Mouse (Mus musculus): ENCODE measurements around the gene Ptpn1. TPM values are rescaled to one million over a fixed set of nuclear protein-coding genes. Genes with fewer than 3 reads are reported as not detected.

The Ptpn1 gene
- polyA plus RNA-seq, 1 experiment from 2014 or later: 45.5 TPM

DNA sequence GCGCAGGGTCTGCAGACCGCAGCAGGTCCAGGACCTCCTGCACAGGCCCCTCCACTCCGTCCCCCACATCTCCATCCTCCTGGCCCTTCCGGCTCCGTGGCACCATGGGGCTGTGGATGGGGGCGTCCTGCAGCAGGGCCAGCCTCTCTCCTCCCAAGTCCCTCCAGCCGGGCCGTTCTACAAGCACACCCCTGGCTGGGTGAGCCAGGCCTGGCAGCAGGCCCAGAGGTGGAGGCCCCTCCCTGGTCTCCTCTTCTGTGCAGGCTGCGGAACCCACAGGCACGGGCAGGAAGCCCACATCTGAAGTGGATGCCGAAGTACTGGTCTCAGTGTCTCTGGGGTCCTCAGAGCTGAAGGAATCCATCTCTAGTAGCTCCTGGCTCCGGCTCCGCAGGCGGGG is 57.5 kb downstream of the Ptpn1 start:
- peak overlapping the region; percentile 57 for H3K27ac ChIP-seq (ENCODE audit: low read length)
- peaks cover 39% of the 10 kb centered on the region for H3K4me1 ChIP-seq (ENCODE audit: control insufficient read depth, insufficient read depth, low read length)
- H3K9ac ChIP-seq (ENCODE audit: low read depth, low read length): peak overlapping the region; percentile 21; the same call in 1 of the 2 replicates
- ATAC-seq: peak; percentile 24
- H3K4me2 ChIP-seq (ENCODE audit: low read depth, low read length): no peak overlapping the region
- WGBS: 59% methylated on average over 14 of the region's 14 CpGs
- no peaks in the 10 kb centered on the region for H3K27me3 ChIP-seq (replicated peaks; ENCODE audit: control insufficient read depth, insufficient read depth, low read length)
- no peaks in the 10 kb centered on the region for H3K9me3 ChIP-seq (ENCODE audit: control insufficient read depth, low read length)
- no peak overlapping the region for H3K4me3 ChIP-seq (ENCODE audit: low read length)
- no peaks in the 10 kb centered on the region for H3K36me3 ChIP-seq (ENCODE audit: control insufficient read depth, insufficient read depth, low read length)

DNA sequence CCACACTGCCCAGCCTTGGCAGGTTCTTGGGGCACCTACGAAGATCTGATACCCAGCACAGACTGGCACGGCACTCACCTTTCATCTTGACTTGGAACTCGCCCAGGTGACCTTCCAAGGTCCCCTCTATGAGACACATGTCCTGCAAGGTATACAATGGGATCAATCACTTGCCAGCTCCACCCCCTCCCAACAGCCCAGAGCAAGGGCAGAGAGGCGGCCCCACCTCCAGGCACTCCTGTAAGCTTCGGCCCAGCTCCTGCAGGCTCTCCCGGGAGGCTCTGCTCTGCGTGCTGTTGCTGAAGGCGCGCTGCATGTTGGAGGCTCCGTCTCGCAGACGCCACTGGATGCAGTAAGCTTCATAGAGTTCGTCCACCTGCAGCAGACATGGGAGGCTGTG is 61.4 kb downstream of the Ptpn1 start:
- Histone ChIP-seq H3K4me3 (ENCODE audit: low read length) (no peak overlapping the region), H3K9ac (ENCODE audit: low read depth, low read length) (peak overlapping the region; percentile 27; the same call in 1 of the 2 replicates), H3K4me1 (ENCODE audit: control insufficient read depth, insufficient read depth, low read length) (peaks cover 26% of the 10 kb centered on the region), H3K36me3 (ENCODE audit: control insufficient read depth, insufficient read depth, low read length) (no peaks in the 10 kb centered on the region), H3K9me3 (ENCODE audit: control insufficient read depth, low read length) (no peaks in the 10 kb centered on the region), H3K4me2 (ENCODE audit: low read depth, low read length) (no peak overlapping the region), H3K27me3 (replicated peaks; ENCODE audit: control insufficient read depth, insufficient read depth, low read length) (no peaks in the 10 kb centered on the region), H3K27ac (ENCODE audit: low read length) (no peak overlapping the region)
- WGBS: 51% methylated on average over 13 of the region's 13 CpGs
- peak; percentile 38; the same call in 1 of the 2 replicates for ATAC-seq

DNA sequence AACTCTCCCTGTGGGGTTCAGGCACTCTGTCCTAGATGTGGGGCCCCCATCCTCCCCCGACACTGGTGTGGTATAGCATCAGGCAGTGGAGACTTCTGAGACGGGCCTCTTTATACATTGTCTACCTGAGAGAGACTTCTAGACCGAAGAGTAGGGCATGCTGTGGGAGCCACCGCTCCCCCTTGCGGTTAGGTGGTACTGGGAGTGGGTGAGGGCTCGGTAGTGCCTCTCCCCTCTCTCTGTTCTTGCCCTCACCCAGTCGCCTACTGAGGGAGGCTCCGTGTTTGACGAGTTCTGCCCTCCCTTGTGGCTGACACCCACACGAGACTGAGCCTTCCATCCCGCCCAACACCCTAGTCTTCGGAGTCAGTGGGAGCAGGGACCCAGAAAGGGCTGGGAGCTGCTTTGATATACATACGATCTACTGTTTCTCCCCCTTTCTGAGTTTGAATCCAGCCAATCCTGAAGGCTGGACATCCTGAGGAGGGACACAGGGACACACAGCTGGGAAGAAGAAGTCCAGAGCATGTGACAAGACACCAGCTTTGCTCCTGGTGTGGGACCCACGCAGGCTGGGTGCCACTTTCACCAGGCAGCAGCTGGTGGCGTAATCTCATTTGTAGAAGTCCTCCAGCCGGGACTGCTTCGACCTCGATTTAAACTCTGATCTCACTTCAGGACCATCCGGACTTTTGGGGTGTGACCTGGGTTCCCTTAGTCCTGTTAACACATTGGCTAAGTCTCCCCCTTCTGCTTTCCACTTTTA is 64.2 kb downstream of the Ptpn1 start:
- Histone ChIP-seq H3K9me3 (ENCODE audit: control insufficient read depth, low read length) (peaks cover 5% of the 10 kb centered on the region), H3K36me3 (ENCODE audit: control insufficient read depth, insufficient read depth, low read length) (no peaks in the 10 kb centered on the region; the same call in 1 of the 2 replicates), H3K4me1 (ENCODE audit: control insufficient read depth, insufficient read depth, low read length) (peaks cover 9% of the 10 kb centered on the region; the same call in 1 of the 2 replicates), H3K27me3 (replicated peaks; ENCODE audit: control insufficient read depth, insufficient read depth, low read length) (no peaks in the 10 kb centered on the region), H3K4me2 (ENCODE audit: low read depth, low read length) (no peak overlapping the region), H3K4me3 (ENCODE audit: low read length) (no peak overlapping the region), H3K9ac (ENCODE audit: low read depth, low read length) (no peak overlapping the region), H3K27ac (ENCODE audit: low read length) (no peak overlapping the region)
- 57% methylated on average over 19 of the region's 19 CpGs for WGBS
- no peak for ATAC-seq

DNA sequence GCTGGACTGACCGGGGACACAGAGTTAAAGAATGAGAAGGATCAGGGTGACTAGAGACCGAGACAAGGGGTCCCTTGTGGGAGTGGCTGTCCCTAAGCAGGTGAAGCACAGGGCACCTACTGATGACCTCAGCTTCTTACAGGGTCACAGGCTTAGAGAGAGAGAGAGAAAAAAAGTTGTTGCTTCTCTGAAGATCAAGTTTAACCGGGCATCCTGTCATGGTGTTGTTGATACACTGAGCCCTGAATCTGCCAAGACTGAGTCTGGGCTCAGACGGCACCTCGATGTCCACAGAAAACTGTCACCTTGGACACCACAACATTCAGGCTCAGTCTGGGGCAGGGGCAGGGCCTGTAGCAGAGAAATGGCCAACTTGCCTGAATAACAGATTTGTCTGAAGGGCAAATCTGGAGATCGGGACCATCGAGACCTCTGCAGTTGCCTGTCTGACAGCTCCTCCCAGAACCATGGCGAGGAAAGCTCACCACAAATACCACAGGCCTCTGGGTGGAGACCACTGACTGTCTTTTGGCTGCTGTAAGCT is 64.9 kb downstream of the Ptpn1 start:
- peaks cover 5% of the 10 kb centered on the region for H3K9me3 ChIP-seq (ENCODE audit: control insufficient read depth, low read length)
- no peaks in the 10 kb centered on the region for H3K27me3 ChIP-seq (replicated peaks; ENCODE audit: control insufficient read depth, insufficient read depth, low read length)
- no peak overlapping the region for H3K27ac ChIP-seq (ENCODE audit: low read length)
- peaks cover 9% of the 10 kb centered on the region; the same call in 1 of the 2 replicates for H3K4me1 ChIP-seq (ENCODE audit: control insufficient read depth, insufficient read depth, low read length)
- H3K36me3 ChIP-seq (ENCODE audit: control insufficient read depth, insufficient read depth, low read length): no peaks in the 10 kb centered on the region; the same call in 1 of the 2 replicates
- H3K9ac ChIP-seq (ENCODE audit: low read depth, low read length): no peak overlapping the region
- no peak overlapping the region for H3K4me2 ChIP-seq (ENCODE audit: low read depth, low read length)
- no peak overlapping the region for H3K4me3 ChIP-seq (ENCODE audit: low read length)
- ATAC-seq: no peak
- WGBS: 63% methylated on average over 8 of the region's 8 CpGs

DNA sequence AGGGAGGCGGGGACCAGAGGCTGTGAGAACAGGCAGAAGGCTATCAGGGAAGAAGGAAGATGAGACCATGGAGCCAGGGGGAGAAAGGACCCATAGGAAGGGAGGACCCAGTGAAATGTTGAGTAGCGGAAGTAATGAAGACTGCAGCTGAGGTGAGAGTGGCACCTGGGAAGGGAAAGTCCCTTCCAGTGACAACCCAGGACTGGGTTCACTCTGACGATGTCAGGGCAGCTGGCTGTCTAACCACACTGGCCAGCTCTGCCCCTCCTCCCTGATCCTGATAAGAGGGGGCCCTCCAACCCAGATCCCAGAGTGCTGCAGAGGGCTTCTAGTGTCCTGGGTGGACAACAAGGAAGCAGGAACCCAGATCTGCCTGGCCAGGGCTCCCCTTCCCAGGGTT is 65.7 kb downstream of the Ptpn1 start:
- Histone ChIP-seq H3K4me3 (ENCODE audit: low read length) (no peak overlapping the region), H3K4me1 (ENCODE audit: control insufficient read depth, insufficient read depth, low read length) (peaks cover 9% of the 10 kb centered on the region; the same call in 1 of the 2 replicates), H3K36me3 (ENCODE audit: control insufficient read depth, insufficient read depth, low read length) (no peaks in the 10 kb centered on the region; the same call in 1 of the 2 replicates), H3K9me3 (ENCODE audit: control insufficient read depth, low read length) (peaks cover 5% of the 10 kb centered on the region), H3K27me3 (replicated peaks; ENCODE audit: control insufficient read depth, insufficient read depth, low read length) (no peaks in the 10 kb centered on the region), H3K4me2 (ENCODE audit: low read depth, low read length) (no peak overlapping the region), H3K27ac (ENCODE audit: low read length) (no peak overlapping the region), H3K9ac (ENCODE audit: low read depth, low read length) (0 out of 2 replicates have a peak overlapping the region, but pooled peaks have one; percentile 4)
- peak; percentile 47; the same call in 1 of the 2 replicates for ATAC-seq
- WGBS: 56% methylated on average over 3 of the region's 3 CpGs

DNA sequence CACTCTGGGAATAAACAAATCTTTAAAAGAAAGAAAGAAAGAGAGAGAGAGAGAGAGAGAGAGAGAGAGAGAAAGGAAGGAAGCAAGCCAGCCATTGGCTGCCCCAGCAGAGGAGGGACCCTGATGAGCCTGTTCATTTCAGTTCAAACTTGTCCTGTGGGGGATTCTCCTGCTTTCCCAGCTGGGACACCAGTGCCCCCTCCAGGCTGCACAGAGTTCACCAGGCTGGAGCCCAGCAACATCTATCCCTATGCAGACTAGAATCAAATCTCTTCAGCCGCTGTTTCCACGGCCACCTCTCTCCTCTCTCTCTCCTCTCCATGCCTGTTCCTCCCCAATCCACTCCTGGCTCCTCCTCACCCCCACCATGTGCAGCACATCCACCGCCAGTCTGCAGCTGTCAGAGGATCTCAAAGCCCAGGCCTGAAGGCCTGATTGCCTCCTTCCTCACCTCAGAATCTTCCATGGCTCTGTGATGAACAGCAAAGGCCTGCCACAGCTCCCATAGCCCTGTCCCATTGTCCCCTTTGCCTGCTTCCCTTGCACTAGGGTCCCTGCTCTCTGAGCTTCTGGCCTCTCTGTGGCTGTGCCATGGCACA is 67.4 kb downstream of the Ptpn1 start:
- ATAC-seq: no peak
- Histone ChIP-seq H3K9me3 (ENCODE audit: control insufficient read depth, low read length) (peaks cover 5% of the 10 kb centered on the region), H3K4me1 (ENCODE audit: control insufficient read depth, insufficient read depth, low read length) (peaks cover 7% of the 10 kb centered on the region; the same call in 1 of the 2 replicates), H3K9ac (ENCODE audit: low read depth, low read length) (no peak overlapping the region), H3K4me3 (ENCODE audit: low read length) (no peak overlapping the region), H3K27me3 (replicated peaks; ENCODE audit: control insufficient read depth, insufficient read depth, low read length) (no peaks in the 10 kb centered on the region), H3K4me2 (ENCODE audit: low read depth, low read length) (no peak overlapping the region), H3K36me3 (ENCODE audit: control insufficient read depth, insufficient read depth, low read length) (no peaks in the 10 kb centered on the region; the same call in 1 of the 2 replicates), H3K27ac (ENCODE audit: low read length) (no peak overlapping the region)
- 75% methylated on average over 3 of the region's 3 CpGs for WGBS

DNA sequence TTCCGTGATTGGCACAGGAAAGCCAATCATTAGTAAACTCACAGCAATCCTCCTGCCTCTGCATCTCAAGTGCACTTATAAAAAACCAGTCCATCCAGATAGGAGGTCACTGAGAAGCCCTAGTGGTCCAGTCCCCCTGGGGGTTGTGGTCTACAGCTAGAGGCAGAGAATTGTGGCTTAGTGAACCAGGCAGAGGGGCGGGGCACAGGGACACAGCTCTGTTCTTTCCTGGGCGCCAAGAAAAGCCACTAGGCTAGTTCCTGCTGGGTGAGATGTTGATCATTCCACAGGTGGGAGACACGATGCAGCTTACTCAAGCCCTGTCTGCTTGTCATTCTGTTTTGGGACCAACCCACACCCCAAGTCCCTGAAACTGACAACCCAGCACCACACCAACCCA is 70.3 kb downstream of the Ptpn1 start:
- Histone ChIP-seq H3K4me3 (ENCODE audit: low read length) (no peak overlapping the region), H3K27me3 (replicated peaks; ENCODE audit: control insufficient read depth, insufficient read depth, low read length) (no peaks in the 10 kb centered on the region), H3K27ac (ENCODE audit: low read length) (no peak overlapping the region), H3K9ac (ENCODE audit: low read depth, low read length) (no peak overlapping the region), H3K36me3 (ENCODE audit: control insufficient read depth, insufficient read depth, low read length) (no peaks in the 10 kb centered on the region; the same call in 1 of the 2 replicates), H3K4me1 (ENCODE audit: control insufficient read depth, insufficient read depth, low read length) (peaks cover 33% of the 10 kb centered on the region), H3K9me3 (ENCODE audit: control insufficient read depth, low read length) (peaks cover 5% of the 10 kb centered on the region), H3K4me2 (ENCODE audit: low read depth, low read length) (no peak overlapping the region)
- ATAC-seq: no peak
- 61% methylated on average over 4 of the region's 4 CpGs for WGBS

DNA sequence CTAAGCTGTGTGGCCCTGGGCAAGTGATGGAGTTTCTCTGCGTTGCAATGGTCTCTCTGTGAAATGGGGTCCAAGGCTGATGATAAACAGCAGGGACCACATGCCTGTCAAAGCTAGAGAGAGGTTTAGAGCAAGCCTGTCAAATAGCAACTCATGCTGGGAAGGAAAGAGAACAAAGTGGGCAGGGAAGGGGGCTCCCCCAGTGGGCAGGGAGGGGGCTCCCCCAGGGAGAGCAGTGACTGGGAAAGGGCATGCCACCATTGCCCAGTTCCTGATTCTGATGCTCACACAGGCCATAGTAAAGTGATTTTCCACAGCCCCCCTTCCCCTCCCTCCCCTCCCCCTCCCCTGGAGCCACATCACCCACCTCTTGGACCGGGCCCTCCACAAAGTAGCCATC is 71.0 kb downstream of the Ptpn1 start:
- H3K9me3 ChIP-seq (ENCODE audit: control insufficient read depth, low read length): peaks cover 5% of the 10 kb centered on the region
- no peaks in the 10 kb centered on the region; the same call in 1 of the 2 replicates for H3K36me3 ChIP-seq (ENCODE audit: control insufficient read depth, insufficient read depth, low read length)
- no peak overlapping the region for H3K4me2 ChIP-seq (ENCODE audit: low read depth, low read length)
- no peak overlapping the region for H3K27ac ChIP-seq (ENCODE audit: low read length)
- no peak for ATAC-seq
- WGBS: 70% methylated on average over 2 of the region's 2 CpGs
- H3K4me3 ChIP-seq (ENCODE audit: low read length): no peak overlapping the region
- peaks cover 29% of the 10 kb centered on the region for H3K4me1 ChIP-seq (ENCODE audit: control insufficient read depth, insufficient read depth, low read length)
- H3K9ac ChIP-seq (ENCODE audit: low read depth, low read length): no peak overlapping the region
- H3K27me3 ChIP-seq (replicated peaks; ENCODE audit: control insufficient read depth, insufficient read depth, low read length): no peaks in the 10 kb centered on the region

DNA sequence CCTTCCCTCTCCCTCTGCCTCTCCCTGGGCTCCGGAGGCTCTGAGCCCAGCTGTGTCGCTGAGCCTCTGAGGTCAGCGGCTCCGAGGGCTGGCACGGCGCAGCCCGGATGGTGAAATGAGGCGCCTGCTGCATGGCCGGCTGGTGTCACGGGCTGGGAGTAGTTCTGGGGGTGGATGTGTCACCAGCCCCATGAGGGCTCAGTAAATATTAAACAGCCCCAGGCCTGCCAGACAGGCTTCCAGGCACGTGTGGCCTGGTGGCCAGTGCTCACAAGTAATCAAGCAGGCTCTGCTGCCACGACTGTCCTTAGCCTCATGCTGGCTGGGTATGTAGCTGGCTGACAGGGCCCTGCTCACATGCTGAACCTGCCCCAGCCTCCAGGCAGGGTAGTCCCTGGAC is 71.6 kb downstream of the Ptpn1 start:
- Histone ChIP-seq H3K9ac (ENCODE audit: low read depth, low read length) (peak overlapping the region; percentile 41; the same call in 1 of the 2 replicates), H3K27ac (ENCODE audit: low read length) (no peak overlapping the region)
- peak; percentile 8; the same call in 1 of the 2 replicates for ATAC-seq

More for the DNA sequence above, 71.6 kb downstream of the Ptpn1 start:
- H3K4me1 ChIP-seq (ENCODE audit: control insufficient read depth, insufficient read depth, low read length): peaks cover 27% of the 10 kb centered on the region
- no peaks in the 10 kb centered on the region for H3K27me3 ChIP-seq (replicated peaks; ENCODE audit: control insufficient read depth, insufficient read depth, low read length)
- no peaks in the 10 kb centered on the region; the same call in 1 of the 2 replicates for H3K36me3 ChIP-seq (ENCODE audit: control insufficient read depth, insufficient read depth, low read length)
- 50% methylated on average over 12 of the region's 12 CpGs for WGBS
- H3K4me3 ChIP-seq (ENCODE audit: low read length): no peak overlapping the region
- H3K9me3 ChIP-seq (ENCODE audit: control insufficient read depth, low read length): peaks cover 5% of the 10 kb centered on the region
- no peak overlapping the region for H3K4me2 ChIP-seq (ENCODE audit: low read depth, low read length)
